Mouse (Mus musculus): Measurements from ENCODE around the gene Rtn4rl2. TPM values are rescaled to one million over a fixed set of nuclear protein-coding genes. Genes with fewer than 3 reads are reported as not detected.

Gene Rtn4rl2
- total RNA-seq, 1 experiment = 0.80 TPM

DNA sequence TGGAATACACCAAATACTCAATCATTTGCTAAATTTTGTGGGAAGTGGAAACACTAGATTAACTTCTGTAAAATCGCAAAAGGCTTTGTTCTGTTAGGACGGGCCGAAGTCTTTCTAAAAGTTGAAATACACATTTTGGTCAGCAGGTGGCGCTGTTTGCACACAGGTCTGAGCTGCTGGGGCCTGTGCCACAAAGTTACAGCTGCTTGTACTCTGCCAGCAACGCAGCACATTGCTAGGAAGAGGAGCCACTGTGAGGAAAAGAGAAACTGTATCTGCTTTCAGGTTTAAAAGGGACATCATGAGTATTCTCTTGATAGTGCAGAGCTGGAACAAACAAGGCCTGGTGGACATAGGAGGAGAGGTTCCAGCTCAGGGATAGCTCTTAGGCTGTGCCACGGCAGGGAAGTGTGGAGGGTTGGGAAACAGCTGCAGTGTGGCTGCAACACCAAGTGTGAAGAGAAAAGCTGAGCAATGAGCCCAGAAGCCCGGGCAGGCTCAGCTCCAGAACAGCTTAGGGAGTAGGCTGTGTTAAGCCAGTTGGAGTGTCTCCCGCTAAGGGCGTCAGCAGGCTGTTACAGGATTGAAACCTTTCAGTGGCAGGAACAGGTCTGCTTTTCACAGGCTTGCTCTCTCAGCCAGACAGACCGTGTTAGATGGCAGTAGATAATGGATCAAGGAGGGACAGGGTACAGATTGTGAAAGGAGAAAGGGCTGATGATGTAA lies 54.7 kb downstream of the Rtn4rl2 start:
- Histone ChIP-seq H3K36me3 (ENCODE audit: control insufficient read depth, insufficient read depth, low read length, poor library complexity, severe bottlenecking) (peaks cover 6% of the 10 kb centered on the region), H3K9me3 (ENCODE audit: control insufficient read depth, insufficient read depth, low read depth, low read length) (no peaks in the 10 kb centered on the region), H3K4me1 (ENCODE audit: control insufficient read depth in 2 of 2, insufficient read depth in 2 of 2, low read length in 2 of 2, poor library complexity in 1 of 2) (peaks cover under 1 to 2% of the 10 kb centered on the region in 2 experiments; a peak in 1 of 4 replicates), H3K4me3 (ENCODE audit: insufficient read depth in 1 of 2, low read depth in 1 of 2, low read length in 2 of 2, poor library complexity in 1 of 2, severe bottlenecking in 1 of 2) (no peak overlapping the region), H3K9ac (ENCODE audit: insufficient read depth, low read depth, low read length, poor library complexity, severe bottlenecking) (no peak overlapping the region), H3K27ac (ENCODE audit: insufficient read depth, low read depth, low read length, poor library complexity, severe bottlenecking) (no peak overlapping the region)
- TF ChIP-seq ZNF384 (IDR thresholded peaks at IDR 0.05; ENCODE audit: low read depth, low read length) (no peak), ZC3H11A (IDR thresholded peaks at IDR 0.05; ENCODE audit: borderline replicate concordance, low read depth, low read length) (peak; percentile 87)
- peak; percentile 79 for DNase-seq (ENCODE audit: low read depth, low spot score)
- in situ Hi-C loops (cut with MboI; ENCODE audit: low sequenced_read_pairs in 2 of 2, unreplicated experiment in 2 of 2) = no loop called here

DNA sequence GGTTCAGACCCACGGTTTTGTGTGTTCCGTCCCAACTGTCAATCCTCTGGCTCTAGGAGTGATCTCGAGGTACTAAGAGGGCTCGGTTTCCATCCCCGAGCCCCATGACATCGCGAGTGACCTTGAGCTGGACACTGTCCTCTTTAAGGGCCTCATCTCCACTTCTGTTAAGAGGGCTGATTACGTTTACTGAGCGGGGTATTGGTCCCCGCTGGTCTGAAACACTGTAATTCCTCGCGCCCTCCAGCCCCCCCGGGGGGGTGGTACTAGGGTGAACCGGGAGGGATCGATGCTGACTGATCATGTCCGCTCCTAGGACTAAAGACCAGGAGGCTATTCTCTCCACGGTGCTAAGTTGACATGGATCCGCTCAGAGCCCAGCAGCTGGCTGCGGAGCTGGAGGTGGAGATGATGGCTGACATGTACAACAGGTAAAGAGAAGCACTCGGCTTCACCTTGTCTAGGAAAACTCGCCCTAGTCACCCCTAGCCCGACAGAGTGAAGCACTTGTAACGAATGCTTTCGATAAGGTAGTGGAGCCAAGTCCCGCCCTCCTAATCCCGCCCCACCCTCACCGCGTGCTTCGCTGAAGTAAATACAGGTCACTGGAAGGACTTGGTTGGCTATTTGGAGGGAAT lies 59.1 kb downstream of the Rtn4rl2 start:
- no peak for DNase-seq (ENCODE audit: low read depth, low spot score)
- Histone ChIP-seq H3K4me1 (ENCODE audit: control insufficient read depth in 2 of 2, insufficient read depth in 2 of 2, low read length in 2 of 2, poor library complexity in 1 of 2) (peaks cover 0 to 2% of the 10 kb centered on the region in 2 experiments; a peak in 1 of 4 replicates), H3K36me3 (ENCODE audit: control insufficient read depth, insufficient read depth, low read length, poor library complexity, severe bottlenecking) (peaks cover 6% of the 10 kb centered on the region), H3K9ac (ENCODE audit: insufficient read depth, low read depth, low read length, poor library complexity, severe bottlenecking) (peak overlapping the region; percentile 81), H3K4me3 (ENCODE audit: insufficient read depth in 1 of 2, low read depth in 1 of 2, low read length in 2 of 2, poor library complexity in 1 of 2, severe bottlenecking in 1 of 2) (peak overlapping the region; percentile 75 to 95), H3K9me3 (ENCODE audit: control insufficient read depth, insufficient read depth, low read depth, low read length) (no peaks in the 10 kb centered on the region), H3K27ac (ENCODE audit: insufficient read depth, low read depth, low read length, poor library complexity, severe bottlenecking) (0 out of 2 replicates have a peak overlapping the region, but pooled peaks have one; percentile 16)
- in situ Hi-C loops (cut with MboI; ENCODE audit: low sequenced_read_pairs in 2 of 2, unreplicated experiment in 2 of 2) = no loop called here
- TF ChIP-seq MAFK (IDR thresholded peaks at IDR 0.05; ENCODE audit: insufficient read depth, low read depth, low read length) = no peak
- no peak for TF ChIP-seq ZC3H11A (IDR thresholded peaks at IDR 0.05; ENCODE audit: borderline replicate concordance, low read depth, low read length)

DNA sequence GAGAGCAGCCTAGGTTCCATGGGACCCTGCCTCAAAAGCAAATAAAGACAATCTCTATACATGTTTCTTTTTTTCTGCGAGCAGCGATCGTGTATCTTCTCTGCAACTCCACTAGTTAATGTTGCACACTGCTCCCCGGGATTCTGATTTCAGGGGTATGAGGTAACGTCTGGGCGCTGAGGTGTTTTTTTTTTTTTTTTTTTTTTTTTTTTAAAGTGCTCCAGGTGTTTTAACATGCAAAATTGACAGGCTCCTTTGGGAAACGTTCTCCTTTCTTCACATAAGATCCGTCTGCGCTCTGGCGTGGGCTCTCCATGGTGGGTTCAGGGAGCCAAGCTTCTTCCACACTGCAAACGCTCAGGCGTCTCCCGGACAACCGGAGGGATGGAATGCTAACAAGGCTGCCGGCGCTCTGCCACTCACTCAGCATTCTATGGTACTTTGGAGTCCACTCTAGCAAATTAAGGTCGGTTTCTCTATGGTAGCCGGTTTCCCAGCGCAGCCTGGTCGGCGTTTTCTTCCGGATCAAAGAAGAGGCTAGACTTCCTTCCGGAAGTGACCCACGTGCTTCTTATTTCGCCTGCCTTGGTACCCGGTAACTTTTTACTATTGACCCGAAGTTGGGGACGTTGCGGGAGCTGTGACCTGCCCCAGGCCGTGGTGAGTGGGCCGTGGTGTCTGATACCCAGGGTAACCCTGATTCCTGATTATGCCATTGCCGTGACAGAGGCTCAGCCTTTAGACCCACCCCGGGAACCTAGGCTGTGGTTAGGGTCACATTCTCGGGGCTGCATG lies 59.8 kb downstream of the Rtn4rl2 start, which contains the start of gene Timm10:
Gene Timm10, plus strand, starts transcription at position 510 of the 795 bp plus-strand sequence.
- Histone ChIP-seq H3K27ac (ENCODE audit: insufficient read depth, low read depth, low read length, poor library complexity, severe bottlenecking) (peak within 1 kb of the TSS; percentile 16; the same call in 1 of the 2 replicates), H3K9me3 (ENCODE audit: control insufficient read depth, insufficient read depth, low read depth, low read length) (no peaks in the 10 kb centered on the region), H3K4me1 (ENCODE audit: control insufficient read depth in 2 of 2, insufficient read depth in 2 of 2, low read length in 2 of 2, poor library complexity in 1 of 2) (peaks cover 0 to 2% of the 10 kb centered on the region in 2 experiments; a peak in 1 of 4 replicates), H3K36me3 (ENCODE audit: control insufficient read depth, insufficient read depth, low read length, poor library complexity, severe bottlenecking) (peaks cover 6% of the 10 kb centered on the region), H3K9ac (ENCODE audit: insufficient read depth, low read depth, low read length, poor library complexity, severe bottlenecking) (peak within 1 kb of the TSS; percentile 81), H3K4me3 (ENCODE audit: insufficient read depth in 1 of 2, low read depth in 1 of 2, low read length in 2 of 2, poor library complexity in 1 of 2, severe bottlenecking in 1 of 2) (peak within 1 kb of the TSS; percentile 75 to 95)
- TF ChIP-seq ZNF384 (IDR thresholded peaks at IDR 0.05; ENCODE audit: low read depth, low read length) = peak; percentile 96
- TF ChIP-seq HCFC1 (IDR thresholded peaks at IDR 0.05; ENCODE audit: borderline replicate concordance, insufficient read depth, low read length) = peak; percentile 84; the same call in 1 of the 2 replicates
- no peak for TF ChIP-seq ZC3H11A (IDR thresholded peaks at IDR 0.05; ENCODE audit: borderline replicate concordance, low read depth, low read length)
- TF ChIP-seq MAFK (IDR thresholded peaks at IDR 0.05; ENCODE audit: insufficient read depth, low read depth, low read length) = peak; percentile 73; the same call in 1 of the 2 replicates
- 0 out of 2 replicates have a peak, but pooled peaks have one; percentile 42 for TF ChIP-seq CHD2 (IDR thresholded peaks at IDR 0.05; ENCODE audit: low read depth, low read length)
- in situ Hi-C loops (cut with MboI; ENCODE audit: low sequenced_read_pairs in 2 of 2, unreplicated experiment in 2 of 2) = no loop called here
- peak; percentile 91 for DNase-seq (ENCODE audit: low read depth, low spot score)

DNA sequence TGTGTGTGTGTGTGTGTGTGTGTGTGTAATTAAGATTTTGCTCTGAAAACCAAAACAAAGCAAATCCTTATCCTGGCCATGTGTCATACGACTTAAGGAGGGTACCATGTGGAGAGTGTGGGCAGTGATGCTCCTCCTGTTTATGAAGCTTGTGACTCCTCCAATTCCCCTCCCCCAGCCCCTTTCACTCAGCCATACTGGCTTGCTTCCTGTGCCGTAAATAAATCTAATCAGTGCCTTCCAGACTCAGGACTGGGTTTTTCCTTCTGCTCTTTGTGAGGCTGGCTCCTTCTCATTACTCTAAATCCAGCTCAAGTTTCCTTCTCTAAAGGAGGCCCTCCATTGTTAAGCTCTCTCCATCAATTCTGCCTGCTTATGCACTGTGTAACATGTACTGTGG lies 63.3 kb downstream of the Rtn4rl2 start:
- Histone ChIP-seq H3K36me3 (ENCODE audit: control insufficient read depth, insufficient read depth, low read length, poor library complexity, severe bottlenecking) (no peaks in the 10 kb centered on the region), H3K9ac (ENCODE audit: insufficient read depth, low read depth, low read length, poor library complexity, severe bottlenecking) (no peak overlapping the region), H3K9me3 (ENCODE audit: control insufficient read depth, insufficient read depth, low read depth, low read length) (no peaks in the 10 kb centered on the region), H3K4me1 (ENCODE audit: control insufficient read depth in 2 of 2, insufficient read depth in 2 of 2, low read length in 2 of 2, poor library complexity in 1 of 2) (peaks cover 0 to 2% of the 10 kb centered on the region in 2 experiments; a peak in 1 of 4 replicates), H3K4me3 (ENCODE audit: insufficient read depth in 1 of 2, low read depth in 1 of 2, low read length in 2 of 2, poor library complexity in 1 of 2, severe bottlenecking in 1 of 2) (no peak overlapping the region), H3K27ac (ENCODE audit: insufficient read depth, low read depth, low read length, poor library complexity, severe bottlenecking) (no peak overlapping the region)
- in situ Hi-C loops (cut with MboI; ENCODE audit: low sequenced_read_pairs in 2 of 2, unreplicated experiment in 2 of 2) = no loop called here
- TF ChIP-seq MAFK (IDR thresholded peaks at IDR 0.05; ENCODE audit: insufficient read depth, low read depth, low read length) = no peak
- TF ChIP-seq CHD2 (IDR thresholded peaks at IDR 0.05; ENCODE audit: low read depth, low read length) = no peak
- no peak for TF ChIP-seq HCFC1 (IDR thresholded peaks at IDR 0.05; ENCODE audit: borderline replicate concordance, insufficient read depth, low read length)
- TF ChIP-seq ZNF384 (IDR thresholded peaks at IDR 0.05; ENCODE audit: low read depth, low read length) = no peak
- TF ChIP-seq ZC3H11A (IDR thresholded peaks at IDR 0.05; ENCODE audit: borderline replicate concordance, low read depth, low read length) = no peak
- DNase-seq (ENCODE audit: low read depth, low spot score) = no peak
